Mouse (Mus musculus) small intestine, adult 2 months (tissue): ENCODE results near the gene Ankrd52. TPM values are rescaled to one million over a fixed set of nuclear protein-coding genes. Genes with fewer than 3 reads are reported as not detected.
A peak's percentile ranks its signal among the peaks of the same experiment; 100 is the strongest.
"Not testable (repeated sequence)": the region's sequence is repeated elsewhere in the genome, so short reads cannot be mapped to it uniquely, and the experiment has no call there.

Experiments used
- H3K27ac ChIP-seq: fragments of 200-500 bp; 2 replicates; pipeline ENCODE4 v1.5.1; 2012; ENCODE audit warnings: low read depth, low read length, control low read depth, inconsistent platforms; ENCODE audit not compliant: insufficient read depth
- H3K27me3 ChIP-seq: fragments of 200-500 bp; 2 replicates; pipeline ENCODE4 v1.6.1; 2012; ENCODE audit warnings: mild to moderate bottlenecking, moderate library complexity, low read length, inconsistent platforms; ENCODE audit not compliant: control insufficient read depth, insufficient read depth
- H3K36me3 ChIP-seq: fragments of 200-500 bp; 2 replicates; pipeline ENCODE4 v1.6.1; 2012; ENCODE audit warnings: mild to moderate bottlenecking, low read length, control low read depth, inconsistent platforms; ENCODE audit not compliant: control insufficient read depth, insufficient read depth
- H3K4me1 ChIP-seq: fragments of 200-500 bp; 2 replicates; pipeline ENCODE4 v1.6.1; 2012; ENCODE audit warnings: low read length, inconsistent platforms, mixed read lengths; ENCODE audit not compliant: control insufficient read depth, insufficient read depth, insufficient read length
- H3K4me3 ChIP-seq: fragments of 200-500 bp; 2 replicates; pipeline ENCODE4 v1.5.1; 2012; ENCODE audit warnings: low read depth, mild to moderate bottlenecking, control low read depth, inconsistent platforms, low read length, moderate library complexity
- CTCF ChIP-seq: fragments of 200-500 bp; IDR thresholded peaks from 2 replicates; pipeline ENCODE4 v1.5.1; 2012; ENCODE audit warnings: low read depth, mild to moderate bottlenecking, control low read depth, inconsistent platforms, low read length, moderate library complexity, mixed read lengths; ENCODE audit not compliant: insufficient replicate concordance, insufficient read length; ENCODE audit errors: extremely low read depth
- POLR2A ChIP-seq: fragments of 200-500 bp; IDR thresholded peaks from 2 replicates; pipeline ENCODE4 v1.6.1; 2012; ENCODE audit warnings: low read depth, mild to moderate bottlenecking, control low read depth, inconsistent platforms, low read length, moderate library complexity
- WGBS: fragments of 180-500 bp; shearing (Covaris S2); methylation state at CpG from one replicate; pipeline ENCODE4 v1.1.7; 2018; 5-methylcytosine and 5-hydroxymethylcytosine counted together
- polyA plus RNA-seq: library from polyadenylated mRNA; depleted of rRNA; stranded (reverse); fragments of >200 nt; gene quantifications from 2 replicates; pipeline ENCODE4 v1.2.3, GENCODE M21; 2012; rRNA removed

Ankrd52 gene
- polyA plus RNA-seq: 15.3 and 22.1 TPM in 2 replicates

- H3K4me3 ChIP-seq: peak within 1 kb of the TSS; percentile 95
- no peaks in the 10 kb centered on the region for H3K27me3 ChIP-seq
- peaks cover 11% of the 10 kb centered on the region; the same call in 1 of the 2 replicates for H3K4me1 ChIP-seq
- TF ChIP-seq CTCF: peak; percentile 42; the same call in 1 of the 2 replicates
- 0 out of 2 replicates have a peak, but pooled peaks have one; percentile 2 for TF ChIP-seq POLR2A
- WGBS: under 1% methylated on average over 56 of the region's 73 CpGs
- peak within 1 kb of the TSS; percentile 73 for H3K27ac ChIP-seq
- peaks cover 3% of the 10 kb centered on the region for H3K36me3 ChIP-seq
These were observed at the start of gene Ankrd52 for GRCm38 (mm10) chr10:128376455-128377211. Gene Ankrd52 (plus strand): TSS chr10:128377115.

DNA sequence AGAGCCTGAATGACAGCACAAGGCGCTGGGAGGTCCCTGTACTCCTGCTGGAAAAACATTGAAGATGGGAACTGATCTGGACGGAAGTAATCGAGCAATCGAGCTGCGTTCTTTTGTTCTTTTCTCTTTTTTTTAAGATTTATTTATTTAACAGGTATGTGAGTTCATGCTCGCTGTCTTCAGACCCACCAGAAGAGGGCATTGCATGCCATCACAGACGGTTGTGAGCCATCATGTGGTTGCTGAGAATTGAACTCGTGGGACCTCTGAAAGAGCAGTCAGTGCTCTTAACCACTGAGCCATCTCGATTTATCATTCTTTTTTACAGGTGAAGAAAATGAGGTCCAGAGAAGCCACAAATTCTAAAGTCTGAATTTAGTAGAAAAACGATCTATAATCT, 49.3 kb upstream of the Ankrd52 start:
- H3K36me3 ChIP-seq: peaks cover 26% of the 10 kb centered on the region
- peaks cover 6% of the 10 kb centered on the region; the same call in 1 of the 2 replicates for H3K4me1 ChIP-seq
- TF ChIP-seq CTCF (no peak), POLR2A (no peak)
- H3K27me3 ChIP-seq: no peaks in the 10 kb centered on the region
- WGBS: 83% methylated on average over 10 of the region's 10 CpGs
- H3K4me3 ChIP-seq: no peak overlapping the region
- H3K27ac ChIP-seq: no peak overlapping the region

- not testable (repeated sequence) for H3K4me1 ChIP-seq, H3K27me3 ChIP-seq
- 65% methylated on average over 6 of the region's 6 CpGs for WGBS
These were observed 44.3 kb upstream of the Ankrd52 start for GRCm38 (mm10) chr10:128332358-128333249.

GRCm38 (mm10) chr10:128335582-128335981, 41.3 kb upstream of the Ankrd52 start:
- peaks cover 2% of the 10 kb centered on the region for H3K4me1 ChIP-seq
- H3K36me3 ChIP-seq: peaks cover 7% of the 10 kb centered on the region
- no peak for TF ChIP-seq CTCF
- TF ChIP-seq POLR2A: no peak
- WGBS: 0% methylated on average over 4 of the region's 4 CpGs
- H3K4me3 ChIP-seq: no peak overlapping the region
- H3K27ac ChIP-seq: peak overlapping the region; percentile 86
- H3K27me3 ChIP-seq: no peaks in the 10 kb centered on the region

More at GRCm38 (mm10) chr10:128332358-128333249, 44.3 kb upstream of the Ankrd52 start:
- H3K27ac ChIP-seq, H3K36me3 ChIP-seq, H3K4me3 ChIP-seq: not testable (repeated sequence)

DNA sequence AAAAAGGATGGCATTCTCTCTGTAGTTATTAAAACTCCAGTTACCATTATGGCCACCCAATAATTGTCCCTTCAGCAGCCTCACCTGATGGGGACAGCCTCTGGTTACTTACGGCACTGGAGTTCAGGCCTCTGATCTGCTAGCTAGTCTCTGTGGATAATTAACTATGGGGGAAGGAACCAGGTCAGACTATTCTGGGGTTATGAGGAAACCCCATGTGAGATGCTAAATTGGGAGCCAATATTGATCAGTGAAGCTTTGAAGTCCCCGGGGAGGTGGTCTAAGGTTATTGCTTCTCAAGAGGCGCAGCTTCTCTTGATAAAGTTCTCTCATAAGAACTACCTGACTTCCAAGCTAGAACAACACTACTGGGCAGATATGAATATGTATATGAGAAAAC, 40.7 kb upstream of the Ankrd52 start:
- Histone ChIP-seq H3K4me3 (no peak overlapping the region), H3K36me3 (peaks cover 8% of the 10 kb centered on the region), H3K27me3 (no peaks in the 10 kb centered on the region), H3K27ac (peak overlapping the region; percentile 86), H3K4me1 (peaks cover 2% of the 10 kb centered on the region)
- 58% methylated on average over 3 of the region's 3 CpGs for WGBS
- no peak for TF ChIP-seq POLR2A
- TF ChIP-seq CTCF: no peak

- Histone ChIP-seq H3K27ac (peak overlapping the region; percentile 89), H3K27me3 (no peaks in the 10 kb centered on the region), H3K4me1 (peaks cover 2% of the 10 kb centered on the region), H3K36me3 (peaks cover 12% of the 10 kb centered on the region), H3K4me3 (no peak overlapping the region)
- 33% methylated on average over 3 of the region's 3 CpGs for WGBS
- no peak for TF ChIP-seq POLR2A
- no peak for TF ChIP-seq CTCF
These were observed 40.3 kb upstream of the Ankrd52 start for GRCm38 (mm10) chr10:128336597-128336996.
